Mouse (Mus musculus): ENCODE data around the gene Arl13b. TPM values are rescaled to one million over a fixed set of nuclear protein-coding genes. Genes with fewer than 3 reads are reported as not detected.
A peak's percentile ranks its signal among the peaks of the same experiment; 100 is the strongest.

The Arl13b gene
- polyA plus RNA-seq (2011; ENCODE audit: insufficient read length, low read depth, missing spikeins) = 31.6 and 50.1 TPM in 2 replicates

- Histone ChIP-seq H3K4me1 (ENCODE audit: control insufficient read depth, insufficient read depth, low read length) (peaks cover 3% of the 10 kb centered on the region; the same call in 1 of the 2 replicates), H3K27ac (ENCODE audit: insufficient read depth, low read length) (no peak within 1 kb of the TSS), H3K4me3 (ENCODE audit: insufficient read depth, low read length) (peak within 1 kb of the TSS; percentile 94)
- TF ChIP-seq POLR2A (IDR thresholded peaks at IDR 0.05; ENCODE audit: low read depth, low read length) (peak; percentile 67), CTCF (IDR thresholded peaks at IDR 0.05; ENCODE audit: borderline replicate concordance, insufficient read depth, low read length) (no peak)
These were observed at the start of gene Arl13b for GRCm38 (mm10) chr16:62846498-62847312. Gene Arl13b, minus strand, starts transcription at chr16:62847040.

- no peak overlapping the region for H3K4me3 ChIP-seq (ENCODE audit: insufficient read depth, low read length)
- no peak overlapping the region for H3K27ac ChIP-seq (ENCODE audit: insufficient read depth, low read length)
- no peak for TF ChIP-seq CTCF (IDR thresholded peaks at IDR 0.05; ENCODE audit: borderline replicate concordance, insufficient read depth, low read length)
- no peak for TF ChIP-seq POLR2A (IDR thresholded peaks at IDR 0.05; ENCODE audit: low read depth, low read length)
- no peaks in the 10 kb centered on the region for H3K4me1 ChIP-seq (ENCODE audit: control insufficient read depth, insufficient read depth, low read length)
These were observed 49.0 kb upstream of the Arl13b start for GRCm38 (mm10) chr16:62895824-62896223.

GRCm38 (mm10) chr16:62874065-62874464, 27.2 kb upstream of the Arl13b start:
- H3K27ac ChIP-seq (ENCODE audit: insufficient read depth, low read length) = no peak overlapping the region; the same call in 1 of the 2 replicates
- H3K4me1 ChIP-seq (ENCODE audit: control insufficient read depth, insufficient read depth, low read length) = no peaks in the 10 kb centered on the region
- no peak overlapping the region for H3K4me3 ChIP-seq (ENCODE audit: insufficient read depth, low read length)
- TF ChIP-seq POLR2A (IDR thresholded peaks at IDR 0.05; ENCODE audit: low read depth, low read length) = no peak
- no peak for TF ChIP-seq CTCF (IDR thresholded peaks at IDR 0.05; ENCODE audit: borderline replicate concordance, insufficient read depth, low read length)

- TF ChIP-seq CTCF (IDR thresholded peaks at IDR 0.05; ENCODE audit: borderline replicate concordance, insufficient read depth, low read length) = no peak
- no peak for TF ChIP-seq POLR2A (IDR thresholded peaks at IDR 0.05; ENCODE audit: low read depth, low read length)
- no peak overlapping the region for H3K4me3 ChIP-seq (ENCODE audit: insufficient read depth, low read length)
- no peak overlapping the region for H3K27ac ChIP-seq (ENCODE audit: insufficient read depth, low read length)
- H3K4me1 ChIP-seq (ENCODE audit: control insufficient read depth, insufficient read depth, low read length) = no peaks in the 10 kb centered on the region
These were observed 26.3 kb upstream of the Arl13b start for GRCm38 (mm10) chr16:62873180-62873579.

DNA sequence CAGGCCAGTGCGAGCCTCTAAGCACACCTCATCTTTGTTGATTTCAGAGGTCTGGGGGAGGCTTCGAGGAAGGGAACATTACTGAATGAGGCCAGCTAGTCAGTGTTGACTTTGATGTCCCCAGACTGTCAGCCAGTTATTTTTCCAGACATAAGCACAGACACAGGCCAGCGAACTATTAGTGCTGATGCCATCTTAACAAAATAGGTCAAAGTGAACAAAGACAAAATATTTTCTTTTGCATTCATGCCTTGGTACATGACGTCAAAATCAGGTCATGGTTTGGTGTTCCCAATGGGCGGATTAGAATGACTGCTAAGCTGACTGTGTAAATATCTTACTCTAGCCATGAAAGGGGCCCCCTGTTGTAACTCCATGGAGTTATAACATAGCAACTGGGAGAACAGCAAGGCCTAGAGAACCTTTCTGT, 25.9 kb upstream of the Arl13b start:
- Histone ChIP-seq H3K4me1 (ENCODE audit: control insufficient read depth, insufficient read depth, low read length) (no peaks in the 10 kb centered on the region), H3K27ac (ENCODE audit: insufficient read depth, low read length) (no peak overlapping the region), H3K4me3 (ENCODE audit: insufficient read depth, low read length) (no peak overlapping the region)
- TF ChIP-seq CTCF (IDR thresholded peaks at IDR 0.05; ENCODE audit: borderline replicate concordance, insufficient read depth, low read length) (no peak), POLR2A (IDR thresholded peaks at IDR 0.05; ENCODE audit: low read depth, low read length) (no peak)

DNA sequence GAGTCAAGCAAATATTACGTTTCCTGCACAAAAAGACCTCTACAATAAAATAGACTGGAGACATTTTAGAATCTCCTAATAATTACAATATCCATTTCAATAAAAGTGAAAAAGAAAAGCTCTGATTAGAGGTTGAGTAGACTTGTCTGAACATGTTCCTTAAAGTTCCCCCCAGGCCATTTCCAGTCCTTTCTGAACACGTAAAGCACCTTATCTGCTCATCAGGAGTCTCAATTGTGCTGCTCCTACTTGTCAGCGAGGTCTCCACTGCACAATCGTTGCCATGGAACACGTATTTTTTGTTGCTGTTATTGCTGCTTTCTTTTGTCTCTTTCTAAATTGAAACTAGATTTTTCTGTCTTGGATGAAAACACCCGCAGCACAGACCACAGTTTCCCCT, 14.6 kb upstream of the Arl13b start:
- no peak for TF ChIP-seq CTCF (IDR thresholded peaks at IDR 0.05; ENCODE audit: borderline replicate concordance, insufficient read depth, low read length)
- TF ChIP-seq POLR2A (IDR thresholded peaks at IDR 0.05; ENCODE audit: low read depth, low read length) = no peak
- H3K4me3 ChIP-seq (ENCODE audit: insufficient read depth, low read length) = no peak overlapping the region
- H3K4me1 ChIP-seq (ENCODE audit: control insufficient read depth, insufficient read depth, low read length) = peaks cover 4% of the 10 kb centered on the region; the same call in 1 of the 2 replicates
- H3K27ac ChIP-seq (ENCODE audit: insufficient read depth, low read length) = peak overlapping the region; percentile 78

- H3K4me3 ChIP-seq (ENCODE audit: insufficient read depth, low read length) = no peak overlapping the region
These were observed 13.3 kb upstream of the Arl13b start for GRCm38 (mm10) chr16:62860140-62860539.

DNA sequence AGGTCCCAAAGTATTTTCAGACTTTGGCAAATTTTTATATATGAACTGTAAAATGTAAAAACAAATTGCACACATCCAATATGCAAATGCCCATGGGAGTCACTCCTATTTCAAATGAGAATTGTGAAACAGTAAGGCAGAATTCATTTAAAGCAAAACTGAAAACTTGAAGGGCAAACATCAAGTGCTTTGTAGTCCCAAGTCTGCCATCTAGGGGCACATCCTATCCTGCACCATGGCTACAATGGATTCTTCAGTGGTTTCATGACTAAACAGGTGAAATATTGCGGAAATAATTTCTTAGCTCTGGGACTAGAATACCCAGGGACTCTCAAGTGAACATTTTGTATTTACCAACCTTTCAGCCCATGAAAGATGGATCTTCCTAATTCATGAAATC, 11.2 kb upstream of the Arl13b start:
- H3K4me3 ChIP-seq (ENCODE audit: insufficient read depth, low read length) = no peak overlapping the region
- TF ChIP-seq POLR2A (IDR thresholded peaks at IDR 0.05; ENCODE audit: low read depth, low read length) (no peak), CTCF (IDR thresholded peaks at IDR 0.05; ENCODE audit: borderline replicate concordance, insufficient read depth, low read length) (no peak)
- peaks cover 4% of the 10 kb centered on the region for H3K4me1 ChIP-seq (ENCODE audit: control insufficient read depth, insufficient read depth, low read length)
- H3K27ac ChIP-seq (ENCODE audit: insufficient read depth, low read length) = no peak overlapping the region

More at GRCm38 (mm10) chr16:62860140-62860539, 13.3 kb upstream of the Arl13b start:
- TF ChIP-seq POLR2A (IDR thresholded peaks at IDR 0.05; ENCODE audit: low read depth, low read length) (no peak), CTCF (IDR thresholded peaks at IDR 0.05; ENCODE audit: borderline replicate concordance, insufficient read depth, low read length) (no peak)
- Histone ChIP-seq H3K4me1 (ENCODE audit: control insufficient read depth, insufficient read depth, low read length) (peaks cover 4% of the 10 kb centered on the region), H3K27ac (ENCODE audit: insufficient read depth, low read length) (no peak overlapping the region)

DNA sequence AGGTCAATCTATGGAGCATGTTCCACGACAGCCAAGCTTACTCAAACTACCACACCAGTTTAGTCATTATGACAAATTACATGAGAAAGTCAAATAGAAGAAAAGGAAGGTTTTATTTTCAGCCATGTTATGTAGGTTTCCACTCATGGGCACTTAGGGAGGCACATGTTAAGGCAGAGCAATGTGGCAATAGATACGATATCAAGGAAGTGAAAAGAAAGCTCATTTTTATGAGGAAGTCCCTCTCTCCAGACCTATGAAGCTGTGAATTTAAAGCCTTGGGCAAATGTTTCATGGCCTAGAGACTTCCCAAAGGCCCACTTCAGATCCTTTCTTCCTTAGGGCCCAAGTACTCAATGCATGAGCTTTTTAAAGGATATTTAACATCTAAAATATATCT, 10.7 kb upstream of the Arl13b start:
- Histone ChIP-seq H3K4me1 (ENCODE audit: control insufficient read depth, insufficient read depth, low read length) (peaks cover 4% of the 10 kb centered on the region), H3K4me3 (ENCODE audit: insufficient read depth, low read length) (no peak overlapping the region), H3K27ac (ENCODE audit: insufficient read depth, low read length) (no peak overlapping the region)
- TF ChIP-seq POLR2A (IDR thresholded peaks at IDR 0.05; ENCODE audit: low read depth, low read length) = no peak
- TF ChIP-seq CTCF (IDR thresholded peaks at IDR 0.05; ENCODE audit: borderline replicate concordance, insufficient read depth, low read length) = no peak

- no peaks in the 10 kb centered on the region; the same call in 1 of the 2 replicates for H3K4me1 ChIP-seq (ENCODE audit: control insufficient read depth, insufficient read depth, low read length)
- no peak overlapping the region for H3K27ac ChIP-seq (ENCODE audit: insufficient read depth, low read length)
- H3K4me3 ChIP-seq (ENCODE audit: insufficient read depth, low read length) = no peak overlapping the region
- no peak for TF ChIP-seq CTCF (IDR thresholded peaks at IDR 0.05; ENCODE audit: borderline replicate concordance, insufficient read depth, low read length)
- TF ChIP-seq POLR2A (IDR thresholded peaks at IDR 0.05; ENCODE audit: low read depth, low read length) = no peak
These were observed 9.4 kb upstream of the Arl13b start for GRCm38 (mm10) chr16:62856273-62856672.
